Mouse (Mus musculus) erythroblast, adult 5-6 weeks (primary cell): ENCODE measurements at regions not wholly inside any gene's neighbourhood (a gene's known extent, or its start where the extent isn't known, plus 50 kb on each side); places are given as distances from the start of the nearest gene placed in this dataset.
"Not testable (repeated sequence)": the region's sequence is repeated elsewhere in the genome, so short reads cannot be mapped to it uniquely, and the experiment has no call there.

Experiments used
- ATAC-seq: replicated peaks from 2 replicates; pipeline ENCODE4 v1.8.0; 2016; ENCODE audit warnings: moderate number of reproducible peaks, mild to moderate bottlenecking, moderate TSS enrichment, inconsistent platforms; ENCODE audit not compliant: poor library complexity, low FRiP score, severe bottlenecking

DNA sequence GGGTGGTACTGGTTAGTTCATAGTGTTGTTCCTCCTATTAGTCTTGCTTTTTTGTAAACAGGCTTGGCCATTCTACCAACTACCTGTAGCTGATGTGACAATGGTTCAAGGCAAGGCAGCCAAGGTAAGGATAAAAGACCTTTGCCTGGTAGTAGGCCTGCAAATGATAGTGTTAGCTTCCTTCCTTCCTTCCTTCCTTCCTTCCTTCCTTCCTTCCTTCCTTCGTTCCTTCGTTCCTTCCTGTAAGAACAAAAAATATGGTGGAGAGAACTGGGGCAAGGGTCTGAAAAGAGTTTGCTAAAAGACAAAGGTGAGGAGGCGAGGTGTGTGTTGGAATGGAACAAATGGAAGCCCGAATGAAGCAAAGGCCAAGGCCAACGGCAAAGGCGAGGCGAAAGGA lies 84.8 kb upstream of the Ezh2 start:
- ATAC-seq, result not testable (repeated sequence)

DNA sequence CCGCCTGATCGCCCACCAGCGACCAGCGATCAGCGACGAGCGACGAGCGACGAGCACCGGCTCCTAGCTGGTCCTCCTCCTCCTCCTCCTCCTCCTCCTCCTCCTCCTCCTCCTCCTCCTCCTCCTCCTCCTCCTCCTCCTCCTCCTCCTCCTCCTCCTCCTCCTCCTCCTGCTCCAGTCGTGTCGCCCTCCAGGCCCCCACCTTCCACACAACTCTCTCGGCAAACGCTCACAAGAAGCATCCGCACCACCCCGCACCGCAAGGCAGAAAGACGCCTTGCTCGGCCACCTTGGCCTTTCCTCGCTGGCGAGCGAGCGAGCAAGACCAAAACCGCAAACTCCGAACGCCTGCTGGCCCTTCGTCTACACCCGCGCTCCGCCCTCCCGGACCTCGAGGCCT lies 77.6 kb upstream of the Ezh2 start:
- not testable (repeated sequence) for ATAC-seq

DNA sequence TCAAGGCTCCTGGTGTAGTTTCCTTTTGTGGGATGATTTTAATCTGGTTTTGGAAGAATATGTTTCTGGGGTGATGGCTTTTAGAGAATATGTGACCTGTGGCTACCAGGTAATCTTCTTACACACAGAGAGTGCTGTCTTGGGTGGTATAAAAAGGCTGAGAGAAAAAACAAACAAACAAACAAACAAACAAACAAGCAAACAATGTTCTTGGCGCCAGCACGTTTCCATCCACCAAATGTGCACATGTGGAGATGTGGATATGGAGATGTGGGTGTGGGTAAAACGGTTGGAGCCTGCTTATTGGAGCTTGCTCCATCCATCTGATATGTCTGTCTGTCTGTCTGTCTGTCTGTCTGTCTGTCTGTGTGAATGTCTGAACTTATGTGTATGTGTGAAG lies 57.7 kb upstream of the Ezh2 start:
- ATAC-seq, result not testable (repeated sequence)

DNA sequence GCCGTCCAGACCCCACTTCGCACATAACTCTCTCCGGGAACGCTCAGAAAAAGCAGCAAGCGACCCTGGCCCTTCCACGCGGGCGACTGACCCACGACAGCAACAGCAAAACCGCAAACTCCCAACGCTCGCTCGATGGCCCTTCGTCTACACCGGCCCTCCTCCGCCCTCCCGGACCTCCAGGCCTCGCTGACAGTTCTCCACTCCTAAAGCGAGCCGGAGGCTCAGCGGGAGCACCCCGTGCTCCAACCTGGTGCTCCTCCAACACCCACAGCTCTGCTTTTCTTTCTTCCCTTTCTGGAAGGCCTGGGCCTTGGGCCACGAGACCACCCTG lies 56.2 kb upstream of the Ezh2 start:
- ATAC-seq, result not testable (repeated sequence)

DNA sequence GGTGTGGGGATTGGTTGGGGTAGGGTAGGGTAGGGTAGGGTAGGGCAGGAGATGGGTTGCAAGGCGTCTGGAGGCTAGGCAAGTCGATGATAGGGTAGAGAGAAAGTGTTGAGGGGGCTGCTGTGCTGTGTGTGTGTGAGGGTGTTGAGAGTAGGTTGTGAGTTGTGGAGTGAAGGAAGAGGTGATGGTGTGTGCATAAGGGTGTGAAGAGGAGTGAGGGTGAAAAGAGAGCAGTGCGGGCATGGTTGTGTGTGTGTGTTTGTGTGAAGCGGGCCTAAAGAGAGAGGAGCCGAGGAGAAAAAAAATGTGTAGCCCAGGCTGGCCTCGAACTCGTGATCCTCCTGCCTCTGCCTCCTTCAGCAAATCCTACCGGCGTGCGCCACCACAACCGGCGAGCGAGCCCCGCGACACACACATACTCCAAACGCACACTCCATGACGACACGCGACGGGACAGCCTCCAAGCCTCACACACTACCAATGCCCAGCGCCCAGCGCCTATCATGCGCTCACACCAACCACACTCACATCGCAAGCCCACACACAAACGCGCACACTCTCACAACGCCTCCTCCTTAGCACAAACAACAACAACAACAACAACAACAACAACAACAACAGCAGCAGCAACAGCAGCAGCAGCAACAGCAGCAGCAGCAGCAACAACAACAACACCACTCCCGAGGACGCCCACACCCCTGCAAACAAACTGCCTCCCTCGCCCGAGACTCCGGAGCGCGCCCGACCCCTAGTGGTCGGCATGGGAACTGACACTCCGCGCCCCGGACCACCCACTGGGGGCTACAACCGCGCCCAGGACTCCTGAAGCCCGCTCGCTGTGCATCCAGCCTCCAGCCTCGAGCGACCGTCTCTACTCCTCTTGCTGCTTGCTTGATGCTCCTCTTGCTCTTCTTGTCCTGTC lies 55.6 kb upstream of the Ezh2 start:
- peak; percentile 96 for ATAC-seq

DNA sequence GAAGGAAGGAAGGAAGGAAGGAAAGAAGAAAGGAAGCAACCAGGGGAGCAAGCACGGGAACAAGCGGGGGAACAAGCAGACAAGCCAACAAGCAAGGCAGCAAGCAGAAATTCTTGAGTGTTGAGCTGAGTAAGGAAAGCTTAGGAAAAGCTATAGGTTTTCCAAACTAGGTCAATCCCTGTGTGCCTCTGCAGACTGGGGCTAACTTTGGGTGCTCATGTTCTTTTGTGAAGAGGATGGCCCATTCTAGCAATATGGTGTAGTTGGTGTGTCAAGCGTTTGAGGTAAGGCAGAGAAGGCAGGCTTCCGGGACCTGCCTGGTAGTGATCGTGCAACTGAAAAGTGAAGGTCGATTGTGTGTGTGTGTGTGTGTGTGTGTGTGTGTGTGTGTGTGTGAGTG lies 54.8 kb upstream of the Ezh2 start:
- no peak for ATAC-seq

DNA sequence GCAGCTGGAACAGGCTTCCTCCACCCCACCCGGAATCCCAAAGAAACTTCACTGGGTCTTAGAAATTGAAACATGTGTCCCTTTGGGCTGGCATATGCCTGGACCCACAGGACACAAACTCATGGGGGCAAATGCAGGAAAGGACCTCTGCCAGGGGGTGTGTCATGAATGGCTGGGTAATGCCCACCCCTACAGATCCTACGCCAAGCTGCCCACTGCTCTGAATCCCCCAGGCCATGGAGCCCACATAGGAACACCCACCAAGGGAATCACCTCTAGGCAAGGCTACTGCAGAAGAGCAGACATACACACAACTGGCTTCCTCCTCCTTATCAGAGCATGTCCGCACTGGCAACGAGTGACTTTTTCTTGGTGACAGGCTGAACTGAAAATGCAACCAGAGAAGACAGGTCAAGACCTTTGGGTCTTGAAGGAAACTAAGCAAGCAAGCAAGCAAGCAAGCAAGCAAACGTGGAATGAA lies 54.4 kb upstream of the Ezh2 start:
- no peak for ATAC-seq

DNA sequence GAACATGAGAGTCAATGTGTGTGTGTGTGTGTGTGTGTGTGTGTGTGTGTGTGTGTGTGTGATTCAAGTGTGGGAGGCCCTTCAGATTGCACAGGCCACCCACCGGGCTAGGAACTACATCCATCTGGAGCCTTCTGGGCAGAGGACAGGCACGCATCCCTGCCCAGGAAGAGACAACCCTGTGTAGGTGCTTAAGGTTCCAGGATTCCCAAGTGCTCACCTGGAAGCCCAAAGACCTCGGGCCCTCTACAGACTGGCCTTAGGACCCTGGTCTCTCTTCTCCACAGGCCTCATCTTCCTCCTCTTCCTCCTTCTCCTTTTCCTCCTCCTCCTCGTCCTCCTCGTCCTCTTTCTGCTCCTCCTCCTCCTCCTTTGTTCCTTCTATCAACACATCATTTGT lies 53.8 kb upstream of the Ezh2 start:
- ATAC-seq, result no peak

DNA sequence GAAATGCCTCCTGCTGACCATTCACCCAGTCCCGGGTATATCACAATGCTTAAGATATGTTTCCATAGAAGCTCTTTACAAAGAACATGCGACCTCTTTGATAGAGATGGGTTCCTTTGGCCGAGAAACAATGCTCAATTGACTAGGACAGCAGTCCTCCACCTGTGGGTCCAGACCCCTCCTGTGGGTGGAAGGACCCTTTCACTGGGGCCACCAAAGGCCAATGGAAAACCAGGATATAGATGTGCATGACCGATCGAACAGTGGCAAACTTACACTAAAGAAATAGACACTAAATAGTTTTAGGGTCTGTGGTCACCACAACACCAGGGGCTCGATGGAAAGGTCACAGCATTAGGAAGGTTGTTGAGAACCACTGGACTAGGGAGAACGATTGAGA lies 53.2 kb upstream of the Ezh2 start:
- no peak for ATAC-seq

DNA sequence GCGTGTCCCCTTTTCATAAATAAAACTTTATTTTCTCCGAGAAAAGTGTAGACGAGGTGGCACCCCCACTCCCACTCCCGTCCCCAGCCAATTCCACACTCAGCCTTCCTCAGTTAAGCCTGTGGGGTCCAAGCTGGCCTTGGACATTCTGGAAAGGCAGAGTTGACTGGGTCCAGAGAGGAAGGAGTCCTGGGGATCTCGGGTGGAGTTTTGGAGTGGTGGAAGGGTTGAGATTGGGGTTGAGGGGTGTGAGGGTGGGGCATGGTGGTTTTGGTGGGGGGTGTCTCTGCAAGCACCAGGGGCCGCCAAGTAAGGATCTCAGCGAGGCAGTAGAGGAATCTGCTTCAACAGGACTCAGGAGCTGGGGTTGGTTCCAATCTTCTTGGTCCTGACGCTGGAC lies 52.7 kb upstream of the Ezh2 start:
- ATAC-seq, result no peak

DNA sequence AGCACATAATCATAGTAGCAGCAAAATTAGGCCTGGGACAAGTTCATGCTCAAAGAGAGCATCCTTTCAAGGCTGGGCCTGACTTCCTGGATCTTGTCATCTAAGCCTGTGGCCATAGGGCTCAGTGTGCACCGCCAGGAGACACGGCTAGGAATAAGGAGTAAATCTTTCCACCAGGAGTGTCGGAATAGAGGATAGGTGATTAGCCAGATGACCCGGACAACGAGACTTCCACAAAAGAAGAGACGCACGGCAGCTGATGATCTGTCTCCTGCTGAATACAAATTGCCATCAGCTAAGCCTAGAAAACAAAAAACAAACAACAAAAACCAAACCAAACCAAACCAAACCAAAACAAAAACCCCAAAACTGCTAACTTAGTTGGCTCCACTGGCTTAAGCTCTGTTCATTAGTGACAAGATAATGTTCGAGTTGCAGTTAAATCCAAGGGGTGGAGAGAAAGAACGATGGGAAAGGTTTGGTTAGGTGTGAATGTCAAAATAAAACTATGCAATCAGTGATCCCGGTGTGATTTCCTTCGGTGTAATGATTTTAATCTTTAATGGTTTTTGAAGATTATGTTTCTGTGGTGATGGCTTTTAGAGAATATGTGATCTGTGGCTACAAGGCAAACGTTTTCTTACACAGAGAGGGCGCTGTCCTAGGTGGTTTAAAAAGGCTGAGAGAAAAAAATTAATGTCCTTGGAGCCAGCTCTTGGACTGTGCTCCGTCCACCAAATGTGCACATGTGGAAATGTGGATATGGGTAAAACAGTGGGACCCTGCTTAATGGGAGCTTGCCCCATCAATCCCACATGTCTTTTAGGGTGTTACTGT lies 51.8 kb upstream of the Ezh2 start:
- no peak for ATAC-seq

DNA sequence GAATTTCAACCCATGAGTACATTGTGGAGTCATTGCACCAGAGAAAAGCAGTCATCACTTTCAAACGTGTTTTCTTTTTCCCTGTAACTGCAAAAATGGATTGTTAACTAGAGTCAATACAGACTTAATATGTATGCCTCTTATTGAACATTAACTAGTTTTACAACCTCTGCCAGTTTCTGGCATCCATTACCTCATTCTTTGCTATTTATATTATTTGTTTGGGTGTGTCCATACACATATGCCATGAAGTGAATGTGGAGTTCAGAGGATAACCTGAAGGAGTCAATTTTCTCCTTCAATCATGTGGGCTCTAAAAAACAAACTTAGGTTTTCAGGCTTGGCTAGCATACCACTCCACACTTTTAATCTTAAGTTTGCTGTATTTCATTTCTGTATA lies 50.9 kb upstream of the Ezh2 start:
- no peak for ATAC-seq
